Mouse (Mus musculus) lung, adult 2 months (tissue): ENCODE results near the gene Cntfr.

ENCODE experiments used
- CTCF ChIP-seq: fragments of 200-500 bp; IDR thresholded peaks from 2 replicates; pipeline ENCODE4 v1.5.1; 2011; ENCODE audit warnings: mild to moderate bottlenecking, low read length, control low read depth; ENCODE audit not compliant: insufficient read depth
- POLR2A ChIP-seq: fragments of 200-500 bp; IDR thresholded peaks from 2 replicates; pipeline ENCODE4 v1.6.1; 2011; ENCODE audit warnings: low read depth, mild to moderate bottlenecking, control low read depth, low read length, borderline replicate concordance; ENCODE audit errors: extremely low read depth

- no peak for TF ChIP-seq CTCF
- TF ChIP-seq POLR2A = no peak
Measured at GRCm38 (mm10) chr4:41612166-41612565, 84.7 kb downstream of the Cntfr start.
